Mouse (Mus musculus) erythroblast, embryonic 14.5 days (primary cell): Measurements from ENCODE around the gene Lrmda. TPM values are rescaled to one million over a fixed set of nuclear protein-coding genes. Genes with fewer than 3 reads are reported as not detected.

Experiments
- H3K27me3 ChIP-seq: 2 replicates; pipeline ENCODE4 v1.6.1; 2012; ENCODE audit warnings: inconsistent platforms; ENCODE audit not compliant: control insufficient read depth
- H3K36me3 ChIP-seq: 2 replicates; pipeline ENCODE4 v1.6.1; 2012; ENCODE audit warnings: mild to moderate bottlenecking, inconsistent platforms; ENCODE audit not compliant: control insufficient read depth
- H3K4me1 ChIP-seq: 2 replicates; pipeline ENCODE4 v1.6.1; 2012; ENCODE audit warnings: inconsistent platforms; ENCODE audit not compliant: control insufficient read depth
- H3K4me3 ChIP-seq: replicated peaks from 2 replicates; pipeline ENCODE3; 2012; ENCODE audit warnings: moderate library complexity, mild to moderate bottlenecking, inconsistent platforms
- H3K9me3 ChIP-seq: 2 replicates; pipeline ENCODE4 v1.6.1; 2012; ENCODE audit warnings: low read length, inconsistent platforms, mixed read lengths; ENCODE audit not compliant: control insufficient read depth
- GATA1 ChIP-seq: IDR thresholded peaks from 2 replicates; pipeline ENCODE4 v1.6.1; 2012; ENCODE audit warnings: low read length, inconsistent platforms, mixed read lengths
- TAL1 ChIP-seq: IDR thresholded peaks from 3 replicates; pipeline ENCODE4 v1.6.1; 2012; ENCODE audit warnings: low read length, inconsistent platforms, mixed read lengths
- polyA plus RNA-seq: library from polyadenylated mRNA; stranded (reverse); fragments of >175 nt; gene quantifications from 2 replicates; pipeline ENCODE4 v1.2.3, GENCODE M21; 2012

Gene Lrmda
- polyA plus RNA-seq, 1 experiment: not detected

GRCm38 (mm10) chr14:22874584-22874983 is 855.1 kb downstream of the Lrmda start:
- no peaks in the 10 kb centered on the region for H3K36me3 ChIP-seq
- H3K27me3 ChIP-seq: no peaks in the 10 kb centered on the region
- TF ChIP-seq TAL1 (no peak), GATA1 (no peak)
- no peaks in the 10 kb centered on the region for H3K4me1 ChIP-seq
- H3K4me3 ChIP-seq: no peak overlapping the region
- H3K9me3 ChIP-seq: no peaks in the 10 kb centered on the region

DNA sequence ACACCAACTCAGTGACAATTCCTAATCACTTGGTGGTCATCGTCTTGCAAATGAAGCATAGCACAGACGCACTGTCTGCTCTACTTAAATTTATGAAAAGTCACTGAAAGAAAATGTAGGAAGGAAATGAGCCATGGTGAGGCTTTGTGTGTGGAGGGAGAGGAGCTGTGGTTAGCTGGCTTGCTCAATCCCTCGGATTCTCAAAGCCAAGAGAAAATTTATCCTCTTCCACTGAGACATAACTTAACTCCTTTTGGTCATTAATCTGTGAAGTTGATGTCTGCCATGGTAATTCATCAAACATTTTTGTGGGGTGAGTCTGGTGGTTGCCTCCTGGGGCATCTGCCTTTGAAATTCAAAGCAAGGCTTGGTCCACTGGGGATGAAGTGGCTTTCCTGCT is 867.7 kb downstream of the Lrmda start:
- no peaks in the 10 kb centered on the region for H3K9me3 ChIP-seq
- H3K36me3 ChIP-seq: no peaks in the 10 kb centered on the region
- H3K4me1 ChIP-seq: no peaks in the 10 kb centered on the region
- H3K4me3 ChIP-seq: no peak overlapping the region
- TF ChIP-seq TAL1 (no peak), GATA1 (no peak)
- H3K27me3 ChIP-seq: no peaks in the 10 kb centered on the region

GRCm38 (mm10) chr14:22899312-22899711 is 879.8 kb downstream of the Lrmda start:
- TF ChIP-seq TAL1 (no peak), GATA1 (no peak)
- H3K4me1 ChIP-seq: no peaks in the 10 kb centered on the region
- H3K4me3 ChIP-seq: no peak overlapping the region
- no peaks in the 10 kb centered on the region for H3K36me3 ChIP-seq
- no peaks in the 10 kb centered on the region for H3K9me3 ChIP-seq
- H3K27me3 ChIP-seq: no peaks in the 10 kb centered on the region

DNA sequence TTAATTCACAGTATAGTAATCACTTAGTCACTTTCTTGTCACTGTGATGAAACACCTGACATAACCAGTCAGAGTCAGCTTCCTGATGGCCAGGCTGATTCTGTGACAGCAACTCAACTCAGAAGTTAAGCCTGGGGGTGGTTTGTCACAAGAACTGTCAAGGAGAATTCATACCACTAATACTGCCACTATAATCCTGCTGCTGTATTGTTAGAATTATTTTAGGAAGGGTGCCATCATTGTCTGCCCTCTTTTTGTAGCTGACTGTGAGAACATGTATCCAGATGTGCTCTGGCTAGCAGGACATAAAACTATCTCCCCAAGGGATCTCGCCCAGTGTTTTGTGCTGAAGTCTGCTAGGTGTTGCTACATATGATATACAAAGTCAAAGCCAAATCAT is 882.6 kb downstream of the Lrmda start:
- TF ChIP-seq GATA1 (no peak), TAL1 (no peak)
- H3K27me3 ChIP-seq: no peaks in the 10 kb centered on the region
- no peak overlapping the region for H3K4me3 ChIP-seq
- H3K36me3 ChIP-seq: no peaks in the 10 kb centered on the region
- H3K4me1 ChIP-seq: no peaks in the 10 kb centered on the region
- H3K9me3 ChIP-seq: no peaks in the 10 kb centered on the region

DNA sequence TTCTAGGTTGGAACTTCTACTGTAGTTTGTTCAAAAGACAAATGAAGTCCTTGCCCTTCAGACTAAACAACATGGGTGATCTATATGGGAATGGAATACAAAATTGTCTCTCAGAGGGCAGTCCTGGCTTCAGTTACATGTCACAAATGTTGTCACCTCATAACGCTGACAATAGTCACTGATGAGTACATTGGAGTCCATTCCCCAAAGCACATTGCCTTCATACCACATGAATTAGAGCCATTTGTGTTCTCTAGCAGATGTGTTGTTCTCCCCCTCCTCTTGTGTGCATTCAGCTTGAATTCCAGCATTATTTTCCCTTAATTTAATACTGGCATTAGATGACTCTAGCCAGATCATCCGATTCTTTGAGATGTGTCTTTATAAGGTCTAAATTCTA is 883.4 kb downstream of the Lrmda start:
- Histone ChIP-seq H3K4me3 (no peak overlapping the region), H3K36me3 (no peaks in the 10 kb centered on the region), H3K27me3 (no peaks in the 10 kb centered on the region), H3K9me3 (no peaks in the 10 kb centered on the region), H3K4me1 (no peaks in the 10 kb centered on the region)
- TF ChIP-seq TAL1: no peak
- no peak for TF ChIP-seq GATA1

- Histone ChIP-seq H3K36me3 (no peaks in the 10 kb centered on the region), H3K9me3 (no peaks in the 10 kb centered on the region), H3K27me3 (no peaks in the 10 kb centered on the region), H3K4me1 (no peaks in the 10 kb centered on the region), H3K4me3 (no peak overlapping the region)
- TF ChIP-seq TAL1: no peak
- no peak for TF ChIP-seq GATA1
Observed at GRCm38 (mm10) chr14:22905741-22906667, 886.5 kb downstream of the Lrmda start.

DNA sequence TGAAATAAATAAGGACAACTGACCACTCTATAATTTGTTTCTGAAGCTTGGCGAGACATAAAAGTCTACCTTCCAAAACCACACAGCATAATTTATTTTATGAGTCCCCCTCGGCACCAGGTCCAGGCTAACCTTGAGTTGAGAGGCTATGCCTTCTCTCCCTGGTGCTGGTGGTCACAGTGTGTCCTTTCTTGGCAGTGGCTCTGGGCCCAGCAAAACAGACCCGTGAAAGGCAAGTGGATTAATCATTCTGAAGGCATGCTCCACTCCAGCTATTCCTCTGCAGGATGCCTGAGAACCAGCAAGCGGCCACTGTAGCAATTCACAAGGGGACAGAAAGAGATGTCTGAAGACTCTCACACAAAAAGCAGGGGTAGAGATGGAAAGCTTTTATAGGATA is 887.2 kb downstream of the Lrmda start:
- Histone ChIP-seq H3K4me1 (no peaks in the 10 kb centered on the region), H3K9me3 (no peaks in the 10 kb centered on the region), H3K4me3 (no peak overlapping the region), H3K27me3 (no peaks in the 10 kb centered on the region), H3K36me3 (no peaks in the 10 kb centered on the region)
- TF ChIP-seq TAL1: no peak
- no peak for TF ChIP-seq GATA1

DNA sequence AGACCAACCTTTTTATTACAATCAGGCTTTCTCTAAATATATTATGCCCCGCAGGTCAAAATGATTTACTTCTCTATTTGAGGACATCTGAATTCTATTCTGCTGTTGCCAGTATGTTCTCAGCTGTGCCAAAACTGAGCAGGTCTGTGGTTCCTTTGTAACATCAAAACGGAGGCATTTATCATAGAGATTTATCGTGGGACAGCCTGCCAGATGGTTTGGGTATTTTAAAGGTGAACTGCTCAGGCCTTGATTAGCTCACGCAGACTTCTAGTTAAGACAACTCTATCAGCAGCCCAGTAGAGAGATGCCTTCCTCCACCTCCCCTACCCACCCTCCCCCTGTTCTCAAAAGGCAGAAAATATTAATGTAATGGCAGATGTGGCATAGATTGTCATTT is 887.7 kb downstream of the Lrmda start:
- Histone ChIP-seq H3K9me3 (no peaks in the 10 kb centered on the region), H3K27me3 (no peaks in the 10 kb centered on the region), H3K4me1 (no peaks in the 10 kb centered on the region), H3K36me3 (no peaks in the 10 kb centered on the region), H3K4me3 (no peak overlapping the region)
- TF ChIP-seq TAL1 (no peak), GATA1 (no peak)

- TF ChIP-seq GATA1 (no peak), TAL1 (no peak)
- Histone ChIP-seq H3K4me1 (no peaks in the 10 kb centered on the region), H3K4me3 (no peak overlapping the region), H3K27me3 (no peaks in the 10 kb centered on the region), H3K36me3 (no peaks in the 10 kb centered on the region), H3K9me3 (no peaks in the 10 kb centered on the region)
Observed at GRCm38 (mm10) chr14:22908006-22908405, 888.5 kb downstream of the Lrmda start.
